Mouse (Mus musculus): ENCODE data around the gene Prl8a8. TPM values are rescaled to one million over a fixed set of nuclear protein-coding genes. Genes with fewer than 3 reads are reported as not detected.

Gene Prl8a8
- polyA plus RNA-seq (2014; fragmentation: Illumina TruSeq; extraction: RNeasy Lipid Tissue Mini Kit (QIAGEN cat#74804); ENCODE audit: low read depth, low replicate concordance) = not detected

GRCm38 (mm10) chr13:27513117-27513516 lies at the start of gene Prl8a8:
Gene Prl8a8 (minus strand): TSS chr13:27513217.

Other genes starting within 250 kb of the Prl8a8 start
- gene Prl6a1, start 200.6 kb downstream of the Prl8a8 start, polyA plus RNA-seq (2014; fragmentation: Illumina TruSeq; extraction: RNeasy Lipid Tissue Mini Kit (QIAGEN cat#74804); ENCODE audit: low read depth, low replicate concordance) = not detected
- not detected for gene Prl8a2, start 167.5 kb downstream of the Prl8a8 start, polyA plus RNA-seq (2014; fragmentation: Illumina TruSeq; extraction: RNeasy Lipid Tissue Mini Kit (QIAGEN cat#74804); ENCODE audit: low read depth, low replicate concordance)
- not detected for gene Prl2b1, start 122.4 kb downstream of the Prl8a8 start, polyA plus RNA-seq (2014; fragmentation: Illumina TruSeq; extraction: RNeasy Lipid Tissue Mini Kit (QIAGEN cat#74804); ENCODE audit: low read depth, low replicate concordance)
- gene Prl8a6, start 74.5 kb downstream of the Prl8a8 start, polyA plus RNA-seq (2014; fragmentation: Illumina TruSeq; extraction: RNeasy Lipid Tissue Mini Kit (QIAGEN cat#74804); ENCODE audit: low read depth, low replicate concordance) = not detected
- not detected for gene Prl8a9, start 51.4 kb upstream of the Prl8a8 start, polyA plus RNA-seq (2014; fragmentation: Illumina TruSeq; extraction: RNeasy Lipid Tissue Mini Kit (QIAGEN cat#74804); ENCODE audit: low read depth, low replicate concordance)
- gene Prl8a1, start 69.0 kb upstream of the Prl8a8 start, polyA plus RNA-seq (2014; fragmentation: Illumina TruSeq; extraction: RNeasy Lipid Tissue Mini Kit (QIAGEN cat#74804); ENCODE audit: low read depth, low replicate concordance) = not detected
- gene Prl7b1, start 97.4 kb upstream of the Prl8a8 start, polyA plus RNA-seq (2014; fragmentation: Illumina TruSeq; extraction: RNeasy Lipid Tissue Mini Kit (QIAGEN cat#74804); ENCODE audit: low read depth, low replicate concordance) = not detected
- not detected for gene Prl7a1, start 129.3 kb upstream of the Prl8a8 start, polyA plus RNA-seq (2014; fragmentation: Illumina TruSeq; extraction: RNeasy Lipid Tissue Mini Kit (QIAGEN cat#74804); ENCODE audit: low read depth, low replicate concordance)
- gene Prl7a2, start 154.8 kb upstream of the Prl8a8 start, polyA plus RNA-seq (2014; fragmentation: Illumina TruSeq; extraction: RNeasy Lipid Tissue Mini Kit (QIAGEN cat#74804); ENCODE audit: low read depth, low replicate concordance) = not detected
- gene Prl7d1, start 203.5 kb upstream of the Prl8a8 start, polyA plus RNA-seq (2014; fragmentation: Illumina TruSeq; extraction: RNeasy Lipid Tissue Mini Kit (QIAGEN cat#74804); ENCODE audit: low read depth, low replicate concordance) = not detected

Measured in kidney, adult 10 weeks (tissue).